Mouse (Mus musculus) heart, postnatal 0 days (tissue): ENCODE results near the gene Ints1. TPM values are rescaled to one million over a fixed set of nuclear protein-coding genes. Genes with fewer than 3 reads are reported as not detected.

Experiments used
- ATAC-seq: fragments of 200-750 bp; cut with Nextera tagmentation; 2 replicates; pipeline ENCODE4 v1.8.0; 2017; ENCODE audit warnings: low read depth, moderate number of reproducible peaks, moderate library complexity; ENCODE audit not compliant: insufficient read depth
- DNase-seq: peaks from one replicate; pipeline ENCODE4 v3.0.0-alpha.2; 2016; ENCODE audit warnings: low spot score
- H3K27ac ChIP-seq: fragments of 300-500 bp; sonication (generic); 2 replicates; pipeline ENCODE4 v1.5.1; 2014; ENCODE audit warnings: low read depth, mild to moderate bottlenecking
- H3K27me3 ChIP-seq: fragments of 300-500 bp; sonication (generic); 2 replicates; pipeline ENCODE4 v1.6.1; 2014; ENCODE audit warnings: low read length, mixed read lengths; ENCODE audit not compliant: control insufficient read depth, insufficient read depth
- H3K36me3 ChIP-seq: fragments of 300-500 bp; sonication (generic); replicated peaks from 2 replicates; pipeline ENCODE4 v1.6.1; 2014; ENCODE audit warnings: low read length, mixed read lengths; ENCODE audit not compliant: control insufficient read depth, insufficient read depth
- H3K4me1 ChIP-seq: fragments of 300-500 bp; sonication (generic); 2 replicates; pipeline ENCODE4 v1.6.1; 2014; ENCODE audit warnings: antibody characterized with exemption; ENCODE audit not compliant: control insufficient read depth, insufficient read depth
- H3K4me2 ChIP-seq: fragments of 300-500 bp; sonication (generic); 2 replicates; pipeline ENCODE4 v1.6.1; 2014; ENCODE audit warnings: low read depth, mild to moderate bottlenecking, low read length, moderate library complexity
- H3K4me3 ChIP-seq: fragments of 300-500 bp; sonication (generic); 2 replicates; pipeline ENCODE4 v1.5.1; 2014; ENCODE audit warnings: low read depth, low read length
- H3K9ac ChIP-seq: fragments of 300-500 bp; sonication (generic); replicated peaks from 2 replicates; pipeline ENCODE4 v1.6.1; 2014; ENCODE audit warnings: low read depth, low read length, mixed read lengths
- H3K9me3 ChIP-seq: fragments of 300-500 bp; sonication (generic); replicated peaks from 2 replicates; pipeline ENCODE4 v1.6.1; 2016; ENCODE audit warnings: low read length; ENCODE audit not compliant: control insufficient read depth
- CTCF ChIP-seq: IDR thresholded peaks from 2 replicates; pipeline ENCODE4 v1.5.1; 2016; ENCODE audit warnings: antibody characterized with exemption, control low read depth, low read depth
- EP300 ChIP-seq: IDR thresholded peaks from 2 replicates; pipeline ENCODE4 v1.6.1; 2016; ENCODE audit warnings: antibody characterized with exemption, low read depth
- WGBS: fragments of 180-500 bp; shearing (Covaris S2); extraction: QIAGEN DNeasy Blood & Tissue Kit; methylation state at CpG from one replicate; pipeline ENCODE4 v1.1.7; 2014; 5-methylcytosine and 5-hydroxymethylcytosine counted together
- polyA plus RNA-seq: library from polyadenylated mRNA; unstranded; fragments of >200 nt; fragmentation: Nextera tagmentation; extraction: Ambion mirVana; gene quantifications from 2 replicates; pipeline ENCODE4 v1.2.1, GENCODE M21; 2015
- total RNA-seq: library from RNA; depleted of rRNA; stranded (reverse); fragments of >200 nt; gene quantifications from 2 replicates; pipeline ENCODE4 v1.2.3, GENCODE M21; 2014; ENCODE audit warnings: low replicate concordance

Gene Ints1
- total and polyA plus RNA-seq, 2 experiments from 2014 or later: 10.6 to 92.0 TPM

DNA sequence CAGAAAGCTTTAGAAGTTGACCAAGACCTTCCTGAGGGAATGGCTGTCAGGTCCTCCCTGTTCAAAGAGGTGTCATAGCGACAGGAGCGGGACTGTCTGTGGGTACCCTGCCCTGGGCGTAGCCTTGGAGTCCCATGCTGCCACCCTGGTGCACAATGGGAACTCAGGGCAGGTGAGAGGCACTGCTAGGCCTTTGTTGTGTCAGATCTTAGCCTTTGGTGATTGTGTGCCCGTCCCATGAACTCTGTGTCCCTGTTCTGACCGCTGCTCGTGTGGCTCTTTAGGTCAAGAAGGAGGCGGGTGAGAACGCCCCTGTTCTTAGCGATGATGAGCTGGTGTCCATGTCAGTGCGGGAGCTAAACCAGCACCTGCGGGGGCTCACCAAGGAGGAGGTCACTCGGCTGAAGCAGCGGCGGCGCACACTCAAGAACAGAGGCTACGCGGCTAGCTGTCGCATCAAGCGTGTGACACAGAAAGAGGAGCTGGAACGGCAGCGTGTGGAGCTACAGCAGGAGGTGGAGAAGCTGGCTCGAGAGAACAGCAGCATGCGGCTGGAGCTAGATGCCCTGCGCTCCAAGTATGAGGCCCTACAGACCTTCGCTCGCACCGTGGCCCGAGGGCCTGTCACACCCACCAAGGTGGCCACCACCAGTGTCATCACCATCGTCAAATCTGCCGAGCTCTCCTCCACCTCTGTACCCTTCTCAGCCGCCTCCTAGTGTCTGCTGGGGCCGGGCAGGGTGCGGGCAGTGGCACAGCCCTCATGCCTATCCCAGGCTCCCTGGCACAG, 24.5 kb upstream of the Ints1 start:
- Histone ChIP-seq H3K9me3 (no peaks in the 10 kb centered on the region), H3K4me2 (no peak overlapping the region), H3K36me3 (peaks cover 36% of the 10 kb centered on the region), H3K4me3 (no peak overlapping the region), H3K4me1 (peaks cover 48% of the 10 kb centered on the region), H3K27me3 (no peaks in the 10 kb centered on the region), H3K27ac (no peak overlapping the region), H3K9ac (no peak overlapping the region)
- no peak for TF ChIP-seq EP300
- TF ChIP-seq CTCF: no peak
- no peak for DNase-seq
- no peak for ATAC-seq
- WGBS: 87% methylated on average over 33 of the region's 33 CpGs

DNA sequence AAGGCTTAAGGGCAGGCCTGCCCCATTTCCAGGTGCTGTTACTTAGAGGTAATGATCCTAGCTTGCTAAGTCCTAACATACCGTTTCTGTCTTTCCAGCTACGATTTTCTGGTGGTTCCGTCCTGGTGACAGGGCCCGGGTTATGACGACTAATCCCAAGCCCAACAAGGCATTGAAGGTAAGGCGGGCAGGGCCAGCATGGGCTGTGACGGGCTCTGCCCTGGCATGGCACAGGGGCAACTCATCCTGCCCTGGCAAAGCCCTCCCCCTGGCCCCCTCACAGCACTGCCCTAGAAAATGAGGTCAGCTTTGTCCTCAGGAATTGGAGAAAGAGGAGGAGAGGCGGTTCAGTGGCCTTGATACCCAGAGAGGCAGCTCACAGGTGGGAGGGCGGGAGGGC, 23.6 kb upstream of the Ints1 start:
- H3K27me3 ChIP-seq: no peaks in the 10 kb centered on the region
- 0 out of 2 replicates have a peak overlapping the region, but pooled peaks have one; percentile 97 for H3K27ac ChIP-seq
- ATAC-seq: no peak
- no peak overlapping the region for H3K4me3 ChIP-seq
- no peak overlapping the region for H3K9ac ChIP-seq
- 88% methylated on average over 9 of the region's 9 CpGs for WGBS
- H3K36me3 ChIP-seq: peaks cover 36% of the 10 kb centered on the region
- no peak overlapping the region; the same call in 1 of the 2 replicates for H3K4me2 ChIP-seq
- TF ChIP-seq CTCF (no peak), EP300 (no peak)
- no peak for DNase-seq
- H3K4me1 ChIP-seq: peaks cover 53% of the 10 kb centered on the region
- H3K9me3 ChIP-seq: no peaks in the 10 kb centered on the region

DNA sequence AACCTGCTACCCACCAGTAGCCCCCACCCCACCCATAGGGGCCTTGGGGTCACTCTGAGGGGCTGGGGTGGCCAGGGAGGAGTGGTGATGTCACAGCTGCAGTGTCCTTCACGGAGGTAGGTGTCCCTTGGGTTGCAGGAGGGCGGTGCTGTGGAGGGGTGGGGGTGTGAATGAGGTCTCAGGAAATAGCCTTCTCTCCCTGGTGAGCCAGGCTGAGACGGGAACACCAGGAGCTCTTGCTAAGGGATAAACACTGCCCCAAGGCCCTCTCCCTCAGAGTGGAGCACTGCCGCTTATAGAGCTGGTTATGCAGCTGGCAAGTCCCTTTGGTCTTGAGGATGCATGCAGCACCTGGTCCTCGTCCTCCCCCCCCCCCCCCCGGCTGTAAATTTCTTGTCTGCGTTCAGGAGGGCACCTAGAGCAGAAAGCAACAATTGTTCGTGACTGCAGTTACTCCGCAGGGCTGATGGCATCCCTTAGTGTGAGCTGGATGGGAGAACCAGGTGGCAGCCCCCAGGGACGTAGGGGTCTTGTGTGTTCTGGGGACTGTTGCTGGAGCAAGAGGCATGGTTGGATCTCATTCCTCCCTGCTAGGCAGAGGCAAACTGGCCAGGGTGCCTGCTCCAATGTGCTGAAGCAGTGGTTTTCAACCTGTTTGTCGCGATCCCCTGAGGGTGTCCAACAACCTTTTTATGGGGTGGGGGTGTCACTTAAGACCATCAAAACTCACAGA, 22.9 kb upstream of the Ints1 start:
- Histone ChIP-seq H3K27me3 (no peaks in the 10 kb centered on the region), H3K4me2 (peak overlapping the region; percentile 66), H3K9ac (peak overlapping the region; percentile 38; the same call in 1 of the 2 replicates), H3K27ac (peak overlapping the region; percentile 97), H3K9me3 (no peaks in the 10 kb centered on the region), H3K4me1 (peaks cover 55% of the 10 kb centered on the region), H3K36me3 (peaks cover 36% of the 10 kb centered on the region), H3K4me3 (peak overlapping the region; percentile 18; the same call in 1 of the 2 replicates)
- WGBS: 29% methylated on average over 12 of the region's 12 CpGs
- DNase-seq: no peak
- ATAC-seq: peak; percentile 11; the same call in 1 of the 2 replicates
- no peak for TF ChIP-seq EP300
- no peak for TF ChIP-seq CTCF

DNA sequence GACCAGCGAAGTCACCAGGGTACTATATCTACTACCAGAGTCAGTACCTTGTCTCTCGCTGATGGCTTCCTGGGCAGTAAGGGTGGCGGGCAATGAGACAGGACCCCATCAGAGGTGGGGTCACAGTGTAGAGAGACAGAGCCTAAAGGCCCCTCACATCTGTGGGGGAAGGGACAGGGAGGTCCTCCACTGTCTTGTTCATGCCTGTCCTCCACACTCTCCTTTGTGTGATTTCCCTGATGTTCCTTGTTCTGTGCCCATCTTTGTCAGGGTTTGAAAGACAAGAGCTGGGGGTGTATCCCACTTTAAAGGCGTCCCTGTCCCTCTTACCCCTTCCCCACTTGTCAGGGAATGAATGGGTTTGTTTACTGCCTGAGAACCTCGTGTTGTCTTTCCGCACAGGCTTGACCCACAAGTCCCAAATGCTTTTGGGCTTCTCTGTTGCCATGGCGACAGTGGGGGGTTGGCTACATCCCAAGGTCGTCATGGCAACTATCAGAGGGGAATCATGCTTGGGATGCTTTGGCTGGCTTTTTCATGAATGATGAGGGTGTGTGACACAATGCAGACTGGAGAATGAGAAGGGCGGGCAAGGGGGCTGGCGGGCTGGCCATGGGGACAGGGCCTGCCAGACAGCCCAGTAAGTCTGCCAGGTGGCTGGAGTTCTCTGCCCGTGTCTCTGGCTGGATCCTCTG, 22.1 kb upstream of the Ints1 start:
- peaks cover 58% of the 10 kb centered on the region for H3K4me1 ChIP-seq
- DNase-seq: peak; percentile 88
- TF ChIP-seq CTCF (no peak), EP300 (no peak)
- H3K4me3 ChIP-seq: peak overlapping the region; percentile 33
- no peaks in the 10 kb centered on the region for H3K27me3 ChIP-seq
- H3K9ac ChIP-seq: peak overlapping the region; percentile 38; the same call in 1 of the 2 replicates
- WGBS: 18% methylated on average over 11 of the region's 11 CpGs
- H3K36me3 ChIP-seq: peaks cover 35% of the 10 kb centered on the region
- no peaks in the 10 kb centered on the region for H3K9me3 ChIP-seq
- peak overlapping the region; percentile 97 for H3K27ac ChIP-seq
- peak; percentile 60 for ATAC-seq
- peak overlapping the region; percentile 66 for H3K4me2 ChIP-seq

DNA sequence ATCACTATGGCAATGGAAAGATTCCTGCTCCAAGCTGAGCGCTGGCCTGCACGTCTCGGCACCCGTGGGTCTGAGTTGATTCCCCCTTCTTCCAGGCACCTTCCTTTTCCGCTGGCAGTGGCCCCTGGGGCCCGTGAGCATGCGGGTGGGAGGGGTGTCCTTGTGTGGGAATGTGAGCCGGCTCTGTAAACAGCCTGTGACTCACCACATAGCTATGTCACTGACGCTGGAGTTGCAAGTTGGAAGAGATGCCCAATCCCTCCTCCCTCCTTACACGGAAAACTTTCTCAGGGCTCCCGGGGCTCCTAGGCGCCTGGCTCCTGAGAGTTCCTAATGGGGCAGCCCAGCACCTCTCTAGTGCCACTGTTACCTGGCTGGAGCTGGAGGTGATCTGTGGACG, 21.4 kb upstream of the Ints1 start:
- peak; percentile 82 for ATAC-seq
- Histone ChIP-seq H3K4me2 (peak overlapping the region; percentile 66), H3K9ac (peak overlapping the region; percentile 64), H3K36me3 (peaks cover 29% of the 10 kb centered on the region), H3K4me1 (peaks cover 63% of the 10 kb centered on the region), H3K9me3 (no peaks in the 10 kb centered on the region), H3K4me3 (peak overlapping the region; percentile 33), H3K27me3 (no peaks in the 10 kb centered on the region), H3K27ac (peak overlapping the region; percentile 97)
- 5% methylated on average over 13 of the region's 13 CpGs for WGBS
- DNase-seq: peak; percentile 97
- peak; percentile 93 for TF ChIP-seq EP300
- TF ChIP-seq CTCF: no peak
